In genomic region chr8:123491280-123492075, GRCm38 (mm10) we compare ENCODE assay signal across 28 mouse cellular contexts. TPM values are rescaled to one million over a fixed set of nuclear protein-coding genes. Genes with fewer than 3 reads are reported as not detected.
A peak's percentile ranks its signal among the peaks of the same experiment; 100 is the strongest.
DNase-seq lines count a peak whose midpoint lies in the region; ATAC-seq and TF ChIP-seq lines count a peak whose summit lies in the region.
"Had no signal": no experiment of that assay in that cellular context is flagged by ENCODE, and none has a peak within 500 bp of the region (broad histone marks: within the 10 kb centered on the region; RNA-seq: fewer than 3 reads in every experiment).

No protein-coding gene starts in this region.

- no peaks in the 10 kb centered on the region for H3K27me3 ChIP-seq in lung, postnatal 0 days (replicated peaks; ENCODE audit: insufficient read depth, low read length)
- H3K27me3 ChIP-seq: embryonic facial prominence, embryonic 15.5 days; heart, embryonic 13.5 days; kidney, embryonic 15.5 days; limb, embryonic 13.5 days; midbrain, embryonic 12.5 days; neural tube, embryonic 13.5 days had no signal

- no peak overlapping the region for H3K4me3 ChIP-seq in lung, postnatal 0 days (ENCODE audit: low read depth, low read length)
- H3K4me3 ChIP-seq in lung, adult 2 months (replicated peaks; ENCODE audit: extremely low read depth, low read depth, low read length), result no peak overlapping the region
- H3K4me3 ChIP-seq: embryonic facial prominence, embryonic 10.5 days; embryonic facial prominence, embryonic 15.5 days; heart, embryonic 13.5 days; kidney, embryonic 15.5 days; limb, embryonic 13.5 days; midbrain, embryonic 12.5 days; neural tube, embryonic 13.5 days had no signal

- WGBS in lung, postnatal 0 days, result 72% methylated on average over 15 of the region's 15 CpGs
- WGBS in lung, adult 2 months, result 71% methylated on average over 15 of the region's 15 CpGs

- H3K36me3 ChIP-seq in lung, postnatal 0 days (ENCODE audit: insufficient read depth, low read length), result peaks cover 37% of the 10 kb centered on the region

- H3K27ac ChIP-seq in lung, postnatal 0 days (ENCODE audit: low read length), result peak overlapping the region; percentile 66
- H3K27ac ChIP-seq: embryonic facial prominence, embryonic 10.5 days; embryonic facial prominence, embryonic 15.5 days; heart, embryonic 13.5 days; kidney, embryonic 15.5 days; limb, embryonic 13.5 days; midbrain, embryonic 12.5 days; neural tube, embryonic 13.5 days had no signal

- no peak for TF ChIP-seq CTCF in lung, postnatal 0 days (IDR thresholded peaks at IDR 0.05)
- no peak for TF ChIP-seq CTCF in lung, adult 2 months (IDR thresholded peaks at IDR 0.05; ENCODE audit: insufficient read depth, low read length)

- H3K9ac ChIP-seq in lung, postnatal 0 days (replicated peaks; ENCODE audit: low read depth), result no peak overlapping the region
- H3K9ac ChIP-seq: embryonic facial prominence, embryonic 15.5 days; forebrain, postnatal 0 days; heart, embryonic 13.5 days; kidney, embryonic 15.5 days; limb, embryonic 13.5 days; midbrain, embryonic 12.5 days; neural tube, embryonic 13.5 days had no signal

- TF ChIP-seq EP300 in lung, postnatal 0 days (IDR thresholded peaks at IDR 0.05), result 0 out of 2 replicates have a peak, but pooled peaks have one; percentile 14

- peak; percentile 84 for DNase-seq in lung, postnatal 0 days (ENCODE audit: low spot score)
- DNase-seq in lung, adult 2 months, result no peak
- DNase-seq in ZHBTc4 (ENCODE audit: low read depth, low spot score), result peak; percentile 0
- DNase-seq in lung, postnatal 14 days, result peak; percentile 28
- DNase-seq in adrenal gland, adult 8-10 months, result no peak
- no peak for DNase-seq in frontal cortex, postnatal 36 days (ENCODE audit: low spot score in 2 of 2)
- DNase-seq: adrenal gland, postnatal 36 days; cerebellum, adult 8-10 months; cerebellum, postnatal 25 days; forebrain, postnatal 0 days; gastrocnemius, postnatal 14 days; heart, adult 18-20 months; heart, postnatal 10 days; kidney, adult 18-20 months; kidney, postnatal 25 days; thymus, postnatal 4 days had no signal

- no peaks in the 10 kb centered on the region for H3K9me3 ChIP-seq in lung, postnatal 0 days (ENCODE audit: low read length)
- H3K9me3 ChIP-seq: embryonic facial prominence, embryonic 10.5 days; embryonic facial prominence, embryonic 15.5 days; heart, embryonic 13.5 days; kidney, embryonic 15.5 days; limb, embryonic 13.5 days; midbrain, embryonic 12.5 days; neural tube, embryonic 13.5 days had no signal

- peak; percentile 93 for ATAC-seq in lung, postnatal 0 days
- 0 out of 2 replicates have a peak, but pooled peaks have one; percentile 39 for ATAC-seq in megakaryocyte progenitor cell, adult 5-6 weeks (replicated peaks; ENCODE audit: poor library complexity)
- no peak for ATAC-seq in activated CD4-positive, CD25-positive, alpha-beta regulatory T cell, adult 4 months
- ATAC-seq: CD4-positive, CD25-positive, alpha-beta regulatory T cell, adult 4 months; forebrain, postnatal 0 days; hindbrain, embryonic 16.5 days had no signal

- H3K4me2 ChIP-seq in lung, postnatal 0 days (replicated peaks; ENCODE audit: low read depth, low read length), result no peak overlapping the region
- H3K4me2 ChIP-seq: embryonic facial prominence, embryonic 15.5 days; heart, embryonic 13.5 days; kidney, embryonic 15.5 days; limb, embryonic 13.5 days; liver, embryonic 11.5 days; midbrain, embryonic 12.5 days; neural tube, embryonic 13.5 days had no signal

- TF ChIP-seq POLR2A in lung, adult 2 months (IDR thresholded peaks at IDR 0.05; ENCODE audit: borderline replicate concordance, extremely low read depth, low read depth, low read length), result no peak

- no peaks in the 10 kb centered on the region for H3K4me1 ChIP-seq in lung, postnatal 0 days (ENCODE audit: insufficient read depth, low read depth, low read length)
- H3K4me1 ChIP-seq in lung, adult 2 months (ENCODE audit: control insufficient read depth, insufficient read depth, low read length), result no peaks in the 10 kb centered on the region
- H3K4me1 ChIP-seq: embryonic facial prominence, embryonic 10.5 days; embryonic facial prominence, embryonic 15.5 days; heart, embryonic 13.5 days; kidney, embryonic 15.5 days; limb, embryonic 13.5 days; midbrain, embryonic 12.5 days; neural tube, embryonic 13.5 days had no signal

RNA-seq across cellular contexts. Expression of gene Afg3l1, which starts 13.8 kb away (rescaled TPM):
- 28.3 and 32.1 TPM in 2 replicates for polyA plus RNA-seq in lung, postnatal 0 days (2015; fragmentation: Nextera tagmentation; extraction: Ambion mirVana)
- polyA plus RNA-seq in lung, adult 2 months (2012; rRNA removed), result 13.0 and 21.4 TPM in 2 replicates
- total RNA-seq in megakaryocyte progenitor cell, adult 5-6 weeks (2015), result 12.1 and 16.1 TPM in 2 replicates
- total RNA-seq in megakaryocyte progenitor cell, adult 5-6 weeks (2017), result 20.9 and 21.9 TPM in 2 replicates
- 10 to 100 TPM; 69.7 to 99.4 (median 85.1) TPM for total RNA-seq in adrenal gland, adult 8-10 months (2022)
- polyA plus RNA-seq in activated CD4-positive, CD25-positive, alpha-beta regulatory T cell, adult 4 months (2017; shearing (Covaris generic)), result 10 to 100 TPM; 31.5 to 36.9 TPM

RNA-seq across cellular contexts. Expression of gene Dbndd1, which starts 23.8 kb away (rescaled TPM):
- 1.7 and 1.8 TPM in 2 replicates for polyA plus RNA-seq in lung, postnatal 0 days (2015; fragmentation: Nextera tagmentation; extraction: Ambion mirVana)
- 1.8 and 2.6 TPM in 2 replicates for polyA plus RNA-seq in lung, adult 2 months (2012; rRNA removed)
- not detected in 2 replicates for total RNA-seq in megakaryocyte progenitor cell, adult 5-6 weeks (2015)
- total RNA-seq in megakaryocyte progenitor cell, adult 5-6 weeks (2017), result not detected in 2 replicates
- 1 to 10 TPM in 1 of 4 experiments, under 1 TPM in 3; 0.21 to 1.2 (median 0.59) TPM for total RNA-seq in adrenal gland, adult 8-10 months (2022)
- polyA plus RNA-seq in activated CD4-positive, CD25-positive, alpha-beta regulatory T cell, adult 4 months (2017; shearing (Covaris generic)), result under 1 TPM in 1 of 2 experiments, not detected in 1; 0.46 TPM
- total RNA-seq: gastrocnemius, postnatal 14 days; heart, adult 18-20 months; heart, postnatal 10 days had no signal

RNA-seq across cellular contexts. Expression of gene Gas8, which starts 27.2 kb away (rescaled TPM):
- polyA plus RNA-seq in lung, postnatal 0 days (2015; fragmentation: Nextera tagmentation; extraction: Ambion mirVana), result 19.6 and 21.5 TPM in 2 replicates
- polyA plus RNA-seq in lung, adult 2 months (2012; rRNA removed), result 9.2 and 14.0 TPM in 2 replicates
- total RNA-seq in megakaryocyte progenitor cell, adult 5-6 weeks (2015), result 3.1 and 3.2 TPM in 2 replicates
- total RNA-seq in megakaryocyte progenitor cell, adult 5-6 weeks (2017), result 17.2 and 18.0 TPM in 2 replicates
- 10 to 100 TPM; 10.7 to 26.2 (median 15.4) TPM for total RNA-seq in adrenal gland, adult 8-10 months (2022)
- polyA plus RNA-seq in activated CD4-positive, CD25-positive, alpha-beta regulatory T cell, adult 4 months (2017; shearing (Covaris generic)), result 1 to 10 TPM; 4.9 to 8.4 TPM

Comparison
In these comparisons a context has a peak if more than half of its experiments do, and no peak if none do; other contexts are left out.
1. DNase-seq: peak in lung, postnatal 0 days (single experiment), ZHBTc4 (single experiment) and lung, postnatal 14 days (single experiment); none in lung, adult 2 months (single experiment), adrenal gland, adult 8-10 months (single experiment) and frontal cortex, postnatal 36 days (0 of 2).